Mouse (Mus musculus): ENCODE measurements around the gene Frmd7. TPM values are rescaled to one million over a fixed set of nuclear protein-coding genes. Genes with fewer than 3 reads are reported as not detected.

The Frmd7 gene
- not detected in 2 replicates for polyA plus RNA-seq (2016; fragmentation: Nextera tagmentation; extraction: Ambion mirVana)

GRCm38 (mm10) chrX:50942610-50943009 is at the start of gene Frmd7:
TSS of gene Frmd7 (minus strand) at chrX:50942710.
- H3K4me3 ChIP-seq: no peak within 1 kb of the TSS
- ATAC-seq (ENCODE audit: low FRiP score): no peak
- no peaks in the 10 kb centered on the region for H3K9me3 ChIP-seq (replicated peaks)
- no peaks in the 10 kb centered on the region for H3K27me3 ChIP-seq
- 74% methylated on average over 14 of the region's 14 CpGs for WGBS
- H3K4me2 ChIP-seq (replicated peaks): no peak within 1 kb of the TSS
- no peak within 1 kb of the TSS for H3K9ac ChIP-seq
- H3K4me1 ChIP-seq: no peaks in the 10 kb centered on the region
- H3K27ac ChIP-seq: no peak within 1 kb of the TSS
- H3K36me3 ChIP-seq: no peaks in the 10 kb centered on the region

- no peak overlapping the region for H3K27ac ChIP-seq
- ATAC-seq (ENCODE audit: low FRiP score): no peak
- no peak overlapping the region for H3K4me2 ChIP-seq (replicated peaks)
- WGBS: 96% methylated on average over 5 of the region's 5 CpGs
- H3K4me1 ChIP-seq: no peaks in the 10 kb centered on the region
- H3K9ac ChIP-seq: no peak overlapping the region
- no peaks in the 10 kb centered on the region for H3K27me3 ChIP-seq
- no peaks in the 10 kb centered on the region for H3K36me3 ChIP-seq
- H3K4me3 ChIP-seq: no peak overlapping the region
- H3K9me3 ChIP-seq (replicated peaks): no peaks in the 10 kb centered on the region
Measured at GRCm38 (mm10) chrX:50991324-50991723, 48.8 kb upstream of the Frmd7 start.

- Histone ChIP-seq H3K36me3 (no peaks in the 10 kb centered on the region), H3K4me1 (no peaks in the 10 kb centered on the region), H3K27ac (no peak overlapping the region), H3K9ac (no peak overlapping the region), H3K27me3 (no peaks in the 10 kb centered on the region), H3K9me3 (replicated peaks) (no peaks in the 10 kb centered on the region), H3K4me2 (replicated peaks) (no peak overlapping the region), H3K4me3 (no peak overlapping the region)
- 87% methylated on average over 6 of the region's 6 CpGs for WGBS
- no peak for ATAC-seq (ENCODE audit: low FRiP score)
Measured at GRCm38 (mm10) chrX:50989940-50990339, 47.4 kb upstream of the Frmd7 start.

DNA sequence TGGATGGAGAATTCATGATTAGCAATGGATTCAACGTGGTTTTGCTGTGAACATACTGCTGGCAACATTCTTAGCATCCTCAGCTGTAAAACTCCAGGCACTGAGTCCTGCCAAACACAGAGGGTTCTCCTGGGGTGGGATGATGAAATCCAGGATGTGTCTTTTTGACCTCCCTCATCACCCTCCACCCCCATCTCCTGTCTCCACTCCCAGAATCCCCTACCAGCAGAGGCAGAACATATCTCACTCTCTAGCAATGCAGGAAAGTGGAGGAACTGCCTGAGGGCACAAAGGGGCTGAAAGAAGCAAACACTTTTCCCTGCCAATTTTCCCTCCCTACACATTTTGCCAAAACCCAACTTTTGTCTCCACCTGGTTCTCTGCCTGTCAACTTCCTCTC is 46.1 kb upstream of the Frmd7 start:
- Histone ChIP-seq H3K36me3 (no peaks in the 10 kb centered on the region), H3K27ac (no peak overlapping the region), H3K27me3 (no peaks in the 10 kb centered on the region), H3K9ac (no peak overlapping the region), H3K4me3 (no peak overlapping the region), H3K4me2 (replicated peaks) (no peak overlapping the region), H3K9me3 (replicated peaks) (no peaks in the 10 kb centered on the region), H3K4me1 (no peaks in the 10 kb centered on the region)
- WGBS: 50% methylated on average over 1 of the region's 1 CpGs
- no peak for ATAC-seq (ENCODE audit: low FRiP score)

DNA sequence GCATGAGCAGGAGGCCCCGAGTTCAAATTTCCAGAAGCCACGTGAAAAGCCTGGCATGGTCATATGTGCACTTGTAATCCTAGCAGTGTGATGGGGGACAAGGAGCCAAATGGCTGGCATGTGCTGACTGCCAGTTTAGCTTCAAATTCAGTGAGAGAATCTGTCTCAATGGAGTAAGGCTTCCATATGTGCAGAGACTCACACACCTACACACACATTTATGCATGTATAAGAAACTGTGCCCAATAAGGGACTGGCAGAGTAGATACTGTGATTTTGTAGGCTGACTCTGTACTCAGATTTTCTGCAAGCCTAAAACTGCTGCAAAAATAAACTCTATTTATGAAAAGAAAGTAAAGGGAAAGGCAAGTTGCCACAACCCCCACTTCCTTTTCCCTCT is 35.9 kb upstream of the Frmd7 start:
- no peak overlapping the region for H3K27ac ChIP-seq
- no peak overlapping the region for H3K4me3 ChIP-seq
- ATAC-seq (ENCODE audit: low FRiP score): no peak

GRCm38 (mm10) chrX:50972145-50972544 is 29.6 kb upstream of the Frmd7 start:
- ATAC-seq (ENCODE audit: low FRiP score): no peak

More for the DNA sequence above, 35.9 kb upstream of the Frmd7 start:
- no peaks in the 10 kb centered on the region for H3K4me1 ChIP-seq
- no peak overlapping the region for H3K9ac ChIP-seq
- 68% methylated on average over 2 of the region's 2 CpGs for WGBS
- no peaks in the 10 kb centered on the region for H3K27me3 ChIP-seq
- H3K4me2 ChIP-seq (replicated peaks): no peak overlapping the region
- H3K36me3 ChIP-seq: no peaks in the 10 kb centered on the region
- no peaks in the 10 kb centered on the region for H3K9me3 ChIP-seq (replicated peaks)

DNA sequence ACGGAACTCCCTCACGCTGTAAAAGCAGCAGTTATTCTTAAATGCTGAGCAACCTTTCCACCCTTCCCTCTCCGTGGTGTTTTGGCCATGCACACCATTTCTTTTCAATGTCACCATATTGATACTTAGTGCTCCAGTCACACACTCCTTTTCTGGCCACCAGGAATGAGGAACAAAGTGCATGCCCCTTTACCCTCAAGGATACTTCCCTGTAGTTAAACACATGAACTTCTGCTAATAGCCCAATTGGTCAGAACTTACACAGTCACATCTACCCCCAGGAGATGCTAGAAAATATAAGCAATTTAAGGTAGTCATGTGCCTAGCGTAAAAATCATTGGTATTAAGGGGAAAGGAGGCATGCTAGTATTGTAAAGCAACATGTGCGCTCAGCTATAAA is 27.4 kb upstream of the Frmd7 start:
- Histone ChIP-seq H3K4me2 (replicated peaks) (no peak overlapping the region), H3K27me3 (no peaks in the 10 kb centered on the region), H3K36me3 (no peaks in the 10 kb centered on the region), H3K9ac (no peak overlapping the region), H3K9me3 (replicated peaks) (no peaks in the 10 kb centered on the region), H3K4me1 (no peaks in the 10 kb centered on the region), H3K4me3 (no peak overlapping the region), H3K27ac (no peak overlapping the region)
- WGBS: 83% methylated on average over 5 of the region's 5 CpGs
- no peak for ATAC-seq (ENCODE audit: low FRiP score)

More at GRCm38 (mm10) chrX:50972145-50972544, 29.6 kb upstream of the Frmd7 start:
- H3K9ac ChIP-seq: no peak overlapping the region
- no peak overlapping the region for H3K4me3 ChIP-seq
- H3K27me3 ChIP-seq: no peaks in the 10 kb centered on the region
- H3K9me3 ChIP-seq (replicated peaks): no peaks in the 10 kb centered on the region
- no peaks in the 10 kb centered on the region for H3K4me1 ChIP-seq
- 84% methylated on average over 4 of the region's 4 CpGs for WGBS
- no peak overlapping the region for H3K27ac ChIP-seq
- no peak overlapping the region for H3K4me2 ChIP-seq (replicated peaks)
- no peaks in the 10 kb centered on the region for H3K36me3 ChIP-seq

GRCm38 (mm10) chrX:50968157-50968932 is 25.8 kb upstream of the Frmd7 start:
- Histone ChIP-seq H3K4me3 (no peak overlapping the region), H3K9ac (no peak overlapping the region), H3K36me3 (no peaks in the 10 kb centered on the region), H3K4me2 (replicated peaks) (no peak overlapping the region), H3K27ac (no peak overlapping the region), H3K27me3 (no peaks in the 10 kb centered on the region), H3K9me3 (replicated peaks) (no peaks in the 10 kb centered on the region), H3K4me1 (no peaks in the 10 kb centered on the region)
- ATAC-seq (ENCODE audit: low FRiP score): no peak
- 66% methylated on average over 10 of the region's 10 CpGs for WGBS

DNA sequence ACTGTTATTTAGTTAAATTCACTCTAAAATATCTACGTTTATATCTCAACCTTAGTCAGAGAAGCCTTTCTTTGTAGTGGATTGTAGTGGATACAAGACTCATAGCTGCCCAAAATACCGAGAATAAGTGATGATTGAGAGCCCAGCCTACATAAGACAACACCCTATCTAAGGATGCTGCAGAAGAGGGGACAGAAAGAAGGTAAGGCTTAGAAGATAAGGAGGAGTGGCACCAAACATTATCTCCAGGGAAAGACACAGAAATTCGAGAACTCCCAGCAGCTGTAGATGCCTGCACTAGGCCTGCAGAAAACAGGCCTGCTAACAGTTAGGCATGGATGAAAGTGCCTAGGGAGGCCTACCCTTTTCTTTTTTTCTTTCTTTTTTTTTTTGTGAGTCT is 22.6 kb upstream of the Frmd7 start:
- no peak overlapping the region for H3K27ac ChIP-seq
- no peaks in the 10 kb centered on the region for H3K36me3 ChIP-seq
- H3K9ac ChIP-seq: no peak overlapping the region
- no peaks in the 10 kb centered on the region for H3K4me1 ChIP-seq
- 75% methylated on average over 3 of the region's 3 CpGs for WGBS
- H3K4me2 ChIP-seq (replicated peaks): no peak overlapping the region
- no peaks in the 10 kb centered on the region for H3K9me3 ChIP-seq (replicated peaks)
- no peaks in the 10 kb centered on the region for H3K27me3 ChIP-seq
- H3K4me3 ChIP-seq: no peak overlapping the region
- ATAC-seq (ENCODE audit: low FRiP score): no peak

DNA sequence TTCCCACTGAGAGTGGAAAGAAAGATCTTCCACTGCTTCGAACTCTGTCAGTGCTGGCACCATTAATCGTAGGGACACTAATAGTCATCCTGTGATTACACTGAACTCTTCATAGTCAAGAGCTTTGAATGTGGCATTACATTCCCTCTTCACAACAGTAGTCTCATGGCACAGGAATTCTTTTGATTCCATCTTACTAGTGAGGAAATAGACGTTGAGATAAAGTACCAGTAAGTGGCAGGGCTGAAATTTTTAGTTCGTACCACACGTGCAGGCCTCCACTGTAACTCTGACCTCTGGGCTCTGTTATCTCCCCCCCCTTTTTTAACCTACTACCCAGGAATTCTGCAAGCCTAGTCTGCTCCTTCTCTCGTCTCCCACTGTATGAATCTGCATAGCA is 20.4 kb upstream of the Frmd7 start:
- no peak overlapping the region for H3K27ac ChIP-seq
- WGBS: 72% methylated on average over 6 of the region's 6 CpGs
- H3K9ac ChIP-seq: no peak overlapping the region
- no peaks in the 10 kb centered on the region for H3K36me3 ChIP-seq
- no peaks in the 10 kb centered on the region for H3K4me1 ChIP-seq
- no peaks in the 10 kb centered on the region for H3K9me3 ChIP-seq (replicated peaks)
- ATAC-seq (ENCODE audit: low FRiP score): no peak
- H3K4me3 ChIP-seq: no peak overlapping the region
- no peaks in the 10 kb centered on the region for H3K27me3 ChIP-seq
- no peak overlapping the region for H3K4me2 ChIP-seq (replicated peaks)

GRCm38 (mm10) chrX:50948633-50949032 is 6.1 kb upstream of the Frmd7 start:
- ATAC-seq (ENCODE audit: low FRiP score): no peak
- Histone ChIP-seq H3K4me2 (replicated peaks) (no peak overlapping the region), H3K27me3 (no peaks in the 10 kb centered on the region), H3K27ac (no peak overlapping the region), H3K4me1 (no peaks in the 10 kb centered on the region), H3K9ac (no peak overlapping the region), H3K4me3 (no peak overlapping the region), H3K36me3 (no peaks in the 10 kb centered on the region), H3K9me3 (replicated peaks) (no peaks in the 10 kb centered on the region)
- 55% methylated on average over 2 of the region's 2 CpGs for WGBS

GRCm38 (mm10) chrX:50948116-50948515 is 5.6 kb upstream of the Frmd7 start:
- no peak overlapping the region for H3K9ac ChIP-seq
- H3K4me3 ChIP-seq: no peak overlapping the region
- whole genome bisulfite sequencing: 84% methylated on average over 4 of the region's 4 CpGs
- H3K27ac ChIP-seq: no peak overlapping the region
- H3K27me3 ChIP-seq: no peaks in the 10 kb centered on the region
- H3K4me2 ChIP-seq (replicated peaks): no peak overlapping the region
- no peak for ATAC-seq (ENCODE audit: low FRiP score)
- H3K36me3 ChIP-seq: no peaks in the 10 kb centered on the region
- no peaks in the 10 kb centered on the region for H3K9me3 ChIP-seq (replicated peaks)
- no peaks in the 10 kb centered on the region for H3K4me1 ChIP-seq

DNA sequence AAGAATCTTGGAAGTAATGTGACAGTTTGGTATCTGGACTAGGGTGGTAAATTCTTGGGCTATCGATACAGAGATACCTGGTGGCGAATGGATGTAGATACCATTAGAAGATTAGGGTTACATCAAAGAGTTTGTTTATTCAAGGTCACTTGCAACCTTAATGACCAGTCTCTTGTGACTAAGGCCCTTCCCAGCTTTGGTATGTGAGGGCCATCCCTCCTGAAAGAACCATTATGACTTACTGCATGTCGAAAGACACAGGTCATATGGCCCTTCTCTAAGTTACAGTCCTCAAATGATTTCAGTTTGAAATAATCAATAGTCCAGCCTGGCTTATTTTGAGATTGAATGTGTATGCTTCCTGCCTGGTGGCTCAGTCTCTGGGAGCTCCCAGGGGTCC is 5.4 kb downstream of the Frmd7 start:
- WGBS: 90% methylated on average over 3 of the region's 3 CpGs
- no peaks in the 10 kb centered on the region for H3K4me1 ChIP-seq
- no peaks in the 10 kb centered on the region for H3K36me3 ChIP-seq
- no peaks in the 10 kb centered on the region for H3K9me3 ChIP-seq (replicated peaks)
- no peak overlapping the region for H3K4me3 ChIP-seq
- H3K4me2 ChIP-seq (replicated peaks): no peak overlapping the region
- no peaks in the 10 kb centered on the region for H3K27me3 ChIP-seq
- no peak overlapping the region for H3K27ac ChIP-seq
- no peak overlapping the region for H3K9ac ChIP-seq
- no peak for ATAC-seq (ENCODE audit: low FRiP score)

Measured in hindbrain, embryonic 12.5 days (tissue).